Mouse (Mus musculus): Measurements from ENCODE around the gene Mrpl16.

The Mrpl16 gene

DNA sequence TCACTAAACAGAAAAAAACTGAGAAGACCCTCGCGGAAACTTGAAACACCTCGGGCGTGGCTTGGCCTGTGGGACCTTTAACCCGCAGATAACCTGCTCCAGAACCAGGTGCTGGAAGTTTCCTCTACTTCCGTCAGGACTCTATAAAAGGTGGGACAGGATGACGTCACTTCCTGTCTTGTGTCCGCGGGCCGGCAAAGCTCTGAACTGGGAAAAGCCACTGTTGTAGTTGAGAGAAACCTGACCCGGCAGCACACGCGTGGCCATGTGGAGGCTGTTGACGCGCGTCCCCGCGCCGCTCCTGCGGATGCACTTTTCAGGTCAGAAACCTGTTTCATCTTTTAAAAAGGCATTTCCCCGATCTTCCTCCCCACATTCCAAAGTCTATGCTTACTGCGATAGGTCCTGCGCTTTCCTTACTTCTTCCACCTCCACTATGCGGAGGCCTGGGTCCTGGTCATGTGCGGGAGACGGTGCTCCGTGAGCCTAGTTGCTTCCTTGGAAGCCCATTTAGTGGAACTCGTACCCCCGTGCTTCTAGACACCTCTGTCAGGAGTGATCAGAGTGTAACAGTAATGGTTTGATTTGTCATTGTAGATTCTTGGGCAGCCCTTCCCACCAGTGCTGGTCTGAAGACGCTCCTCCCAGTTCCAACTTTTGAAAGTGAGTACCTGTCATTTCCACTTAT lies at the start of gene Mrpl16:
TSS of gene Mrpl16 (plus strand) at position 187 of the 688 bp plus-strand sequence.
- peak; percentile 90 for DNase-seq (ENCODE audit: low read depth, low spot score)

DNA sequence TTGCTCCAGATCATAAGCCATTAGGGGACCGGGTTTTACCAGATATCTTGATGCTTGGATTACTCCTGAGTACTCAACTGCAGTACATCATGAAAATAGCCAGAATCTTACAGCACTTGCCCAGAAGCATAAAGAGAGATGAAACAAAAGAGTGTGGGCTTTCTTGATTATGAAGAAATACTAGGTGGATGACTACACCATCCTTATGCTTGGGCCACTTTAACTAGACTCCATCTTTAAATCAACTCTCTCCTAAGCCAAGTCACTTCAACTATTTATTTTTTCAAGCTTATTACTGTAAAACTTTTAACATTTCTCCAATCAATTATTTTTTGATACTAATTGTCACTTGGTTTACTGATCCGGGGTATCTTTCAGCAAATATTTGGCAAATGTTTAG lies 46.3 kb upstream of the Mrpl16 start:
- no peak for DNase-seq (ENCODE audit: low read depth, low spot score)

DNA sequence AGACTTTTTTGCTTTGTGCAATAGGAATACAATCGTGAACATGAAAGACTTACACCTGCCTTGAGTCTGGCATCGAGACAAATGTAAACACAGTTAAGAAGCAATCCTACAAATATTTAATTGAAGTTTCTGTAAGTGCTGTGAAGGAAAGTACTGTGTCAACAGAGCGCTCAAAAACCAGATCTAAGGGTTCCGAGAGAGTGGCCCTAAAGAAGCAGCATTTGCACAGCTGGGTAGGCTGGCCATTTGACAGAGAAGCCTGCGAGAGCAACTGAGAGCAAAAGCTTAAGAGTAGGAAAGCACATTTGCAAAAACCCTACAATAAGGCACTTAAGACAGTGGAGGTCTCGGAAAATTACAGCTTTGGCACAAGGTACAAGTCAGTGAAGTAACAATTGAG lies 45.9 kb upstream of the Mrpl16 start:
- no peak for DNase-seq (ENCODE audit: low read depth, low spot score)

DNA sequence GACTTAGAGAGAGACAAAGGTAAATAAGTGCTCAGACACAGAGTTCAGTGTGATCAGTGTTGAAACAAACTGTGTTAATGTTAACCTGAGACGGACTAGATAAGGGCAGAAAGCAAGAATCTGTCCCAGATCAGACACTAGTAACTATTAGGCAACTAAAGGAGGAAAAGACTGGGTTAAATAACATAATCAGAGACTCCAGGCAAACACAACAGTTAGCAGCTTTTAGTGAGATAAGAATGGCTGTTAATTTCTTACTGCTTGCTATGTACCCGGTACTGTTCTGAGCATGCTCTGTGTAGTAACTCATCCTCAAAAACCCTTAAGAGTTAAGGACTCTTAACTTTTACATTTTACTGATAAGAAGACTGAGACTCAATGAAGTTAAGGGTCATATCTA lies 44.3 kb upstream of the Mrpl16 start:
- DNase-seq (ENCODE audit: low read depth, low spot score), result no peak

DNA sequence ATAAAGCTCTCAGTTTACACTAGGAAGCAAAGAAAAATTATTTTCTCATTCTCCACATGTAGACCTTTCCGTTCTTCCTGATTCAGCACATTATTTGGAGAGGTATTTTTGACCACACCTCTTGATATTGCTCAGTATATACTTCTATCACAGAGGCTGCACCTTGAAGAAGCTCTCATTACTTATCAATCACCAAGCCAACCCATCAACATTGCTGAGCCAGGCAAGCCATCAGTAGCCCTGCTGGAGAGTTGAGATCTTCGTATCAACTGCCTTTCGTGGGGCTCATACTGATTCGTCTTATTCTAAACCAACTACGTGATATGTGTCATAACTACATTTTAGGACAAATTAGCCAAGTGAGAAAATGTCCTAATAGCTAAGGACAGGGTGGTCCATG lies 42.9 kb upstream of the Mrpl16 start:
- DNase-seq (ENCODE audit: low read depth, low spot score), result no peak

DNA sequence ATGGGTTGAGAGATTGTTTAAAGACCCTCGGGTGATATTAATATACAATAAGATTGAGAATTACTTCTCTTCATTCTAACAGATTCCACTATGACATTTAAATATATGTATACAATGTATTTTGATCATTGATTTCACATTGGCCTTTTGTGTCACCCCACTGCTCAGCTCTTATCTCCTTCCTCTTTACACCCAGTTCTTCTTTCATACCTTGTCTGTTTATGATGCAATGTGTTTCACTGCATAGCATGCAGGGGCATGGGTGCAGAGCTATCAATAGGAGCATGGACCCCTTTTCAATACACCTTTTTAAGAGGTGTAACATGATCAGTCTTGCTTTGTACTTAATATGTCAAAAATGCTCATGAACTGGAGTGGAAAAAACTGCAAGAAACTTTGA lies 39.9 kb upstream of the Mrpl16 start:
- DNase-seq (ENCODE audit: low read depth, low spot score), result no peak

DNA sequence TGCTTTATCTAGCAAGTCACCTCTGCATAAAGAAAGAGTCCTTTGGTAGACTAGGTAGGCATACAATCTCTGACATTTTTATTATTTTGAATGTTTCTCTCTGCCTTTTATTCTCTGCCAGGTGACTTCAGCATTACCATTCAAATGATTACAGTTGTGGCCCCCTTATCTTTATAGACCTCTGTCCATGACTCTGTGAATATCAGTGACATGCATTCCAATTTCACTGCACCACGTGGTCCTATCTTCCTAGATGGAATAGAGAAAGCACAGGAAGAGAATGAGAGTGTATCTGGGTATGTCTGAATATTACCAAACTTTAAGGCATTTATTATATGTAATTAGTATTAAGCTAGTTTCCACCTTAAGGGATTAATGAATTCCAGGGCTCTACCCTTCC lies 33.7 kb upstream of the Mrpl16 start:
- no peak for DNase-seq (ENCODE audit: low read depth, low spot score)

DNA sequence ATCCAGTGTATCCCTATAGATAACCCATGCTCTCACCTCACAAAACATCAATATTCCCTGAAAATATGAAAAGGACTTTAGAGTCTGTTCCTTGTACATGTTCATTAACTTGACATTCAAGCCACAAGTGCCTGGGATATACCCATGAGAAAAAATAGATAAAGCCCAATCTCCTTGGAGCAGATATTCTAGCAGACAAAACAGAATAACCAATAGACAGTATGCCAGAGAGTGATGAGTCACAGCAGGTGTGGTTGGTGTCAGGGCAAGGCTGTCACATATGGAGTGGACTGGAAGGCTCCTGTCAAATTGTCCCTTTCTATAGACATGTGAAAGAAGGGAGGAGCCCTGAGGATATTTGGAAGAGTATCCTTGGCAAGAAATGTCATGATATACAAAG lies 24.5 kb upstream of the Mrpl16 start:
- DNase-seq (ENCODE audit: low read depth, low spot score), result no peak

DNA sequence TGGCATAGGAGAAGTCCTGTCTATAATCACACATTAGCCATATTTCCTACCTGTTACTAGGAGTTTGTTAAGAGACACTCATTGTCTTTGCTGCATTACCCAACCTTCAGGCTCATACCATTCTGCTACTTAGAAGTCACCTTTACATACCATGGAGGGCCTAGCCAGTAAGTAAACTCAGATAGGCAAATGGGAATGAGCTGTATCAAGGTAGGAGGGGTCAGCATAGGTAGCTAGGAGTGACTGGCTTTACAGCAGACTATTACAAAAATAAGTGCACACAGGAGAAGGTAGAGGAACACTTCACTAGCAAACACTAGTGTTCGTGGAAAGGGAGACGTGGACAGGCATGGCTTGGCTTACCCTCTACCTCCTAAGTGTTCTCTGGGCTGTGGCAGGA lies 22.9 kb upstream of the Mrpl16 start, which contains the start of gene Gif:
TSS of gene Gif (plus strand) at position 257 of the 400 bp plus-strand sequence.
- DNase-seq (ENCODE audit: low read depth, low spot score), result no peak

DNA sequence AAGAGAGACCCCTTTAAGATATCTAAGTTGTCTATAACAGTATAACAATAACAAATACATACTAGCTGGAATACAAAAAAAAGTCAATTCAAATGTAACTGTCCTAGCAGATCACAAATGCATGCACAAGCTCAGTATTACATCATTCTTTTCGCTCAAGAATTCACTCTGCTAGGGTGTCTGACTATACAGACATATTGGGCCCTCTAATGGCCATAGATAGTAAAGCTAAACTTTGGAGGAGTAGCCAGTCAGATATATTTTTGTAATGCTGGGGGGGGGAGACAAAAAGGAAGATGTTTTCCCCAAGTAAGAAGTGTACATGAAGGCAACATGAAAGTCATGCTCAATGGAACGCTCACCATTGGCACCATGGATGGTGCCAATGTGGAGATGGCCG lies 5.1 kb upstream of the Mrpl16 start:
- no peak for DNase-seq (ENCODE audit: low read depth, low spot score)

DNA sequence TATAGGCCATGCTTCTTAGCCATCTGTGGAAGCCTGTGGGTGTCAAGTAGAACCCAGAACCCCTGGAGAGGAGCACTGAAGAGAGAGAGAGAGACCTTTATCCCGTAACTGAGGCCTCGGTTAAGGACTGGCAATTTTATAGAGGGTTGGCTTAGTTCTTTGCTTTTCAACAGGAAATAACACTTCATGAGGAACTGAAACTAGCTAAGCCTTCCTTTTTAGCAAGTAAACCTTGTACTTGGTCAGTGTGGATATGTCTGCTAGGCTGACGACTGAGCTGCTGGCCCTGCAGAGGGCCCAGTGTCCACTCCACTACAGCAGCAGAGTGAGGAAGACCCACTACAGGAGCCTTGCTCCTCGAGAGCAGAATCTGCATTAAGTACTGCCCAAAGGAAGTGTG lies 3.8 kb upstream of the Mrpl16 start:
- DNase-seq (ENCODE audit: low read depth, low spot score), result no peak

DNA sequence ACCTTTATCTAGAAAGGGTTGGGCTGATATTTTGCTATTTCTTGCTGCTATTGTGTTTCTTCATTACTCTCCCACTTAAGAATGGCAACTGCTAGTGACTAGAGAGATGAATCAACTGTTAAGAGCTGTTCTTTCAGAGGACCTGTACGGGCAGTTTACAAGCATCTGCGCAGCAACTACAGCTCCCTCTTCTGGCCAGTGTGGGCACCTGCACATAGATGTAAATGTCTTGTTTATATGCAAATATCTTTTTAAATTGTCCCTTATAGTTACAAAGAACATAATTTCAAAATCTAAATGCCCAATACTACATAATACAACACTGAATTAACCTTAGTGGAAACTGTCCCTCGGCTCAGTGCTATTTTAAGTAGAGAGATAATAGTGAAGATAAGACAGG lies 2.0 kb upstream of the Mrpl16 start:
- DNase-seq (ENCODE audit: low read depth, low spot score), result peak; percentile 39

DNA sequence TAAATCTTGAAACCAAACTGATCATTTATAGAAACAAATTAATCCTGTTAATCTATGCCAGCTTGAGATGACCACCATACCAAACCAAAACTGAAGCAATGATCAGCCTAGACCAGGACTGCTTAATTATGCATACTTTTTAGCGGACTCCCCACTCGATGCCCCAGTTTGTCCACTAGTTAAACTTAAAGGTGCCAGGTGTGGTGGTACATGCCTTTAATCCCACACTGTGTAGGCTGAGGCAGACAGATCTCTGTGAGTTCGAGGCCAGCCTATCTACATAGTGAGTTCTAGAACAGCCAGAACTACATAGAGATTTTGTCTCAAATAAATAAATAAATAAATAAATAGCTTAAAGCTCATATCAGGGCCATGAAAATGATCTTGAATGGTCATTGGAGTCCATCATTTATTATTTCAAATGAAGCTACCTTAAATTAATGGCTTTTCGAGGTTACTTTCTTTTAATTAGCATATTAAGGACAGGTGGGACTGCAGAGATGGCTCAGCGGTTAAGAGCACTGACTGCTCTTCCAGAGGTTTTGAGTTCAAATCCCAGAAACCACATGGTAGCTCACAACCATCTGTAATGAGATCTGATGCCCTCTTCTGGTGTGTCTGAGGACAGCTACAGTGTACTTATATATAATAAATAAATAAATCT lies 802 bp upstream of the Mrpl16 start:
- DNase-seq (ENCODE audit: low read depth, low spot score), result no peak

DNA sequence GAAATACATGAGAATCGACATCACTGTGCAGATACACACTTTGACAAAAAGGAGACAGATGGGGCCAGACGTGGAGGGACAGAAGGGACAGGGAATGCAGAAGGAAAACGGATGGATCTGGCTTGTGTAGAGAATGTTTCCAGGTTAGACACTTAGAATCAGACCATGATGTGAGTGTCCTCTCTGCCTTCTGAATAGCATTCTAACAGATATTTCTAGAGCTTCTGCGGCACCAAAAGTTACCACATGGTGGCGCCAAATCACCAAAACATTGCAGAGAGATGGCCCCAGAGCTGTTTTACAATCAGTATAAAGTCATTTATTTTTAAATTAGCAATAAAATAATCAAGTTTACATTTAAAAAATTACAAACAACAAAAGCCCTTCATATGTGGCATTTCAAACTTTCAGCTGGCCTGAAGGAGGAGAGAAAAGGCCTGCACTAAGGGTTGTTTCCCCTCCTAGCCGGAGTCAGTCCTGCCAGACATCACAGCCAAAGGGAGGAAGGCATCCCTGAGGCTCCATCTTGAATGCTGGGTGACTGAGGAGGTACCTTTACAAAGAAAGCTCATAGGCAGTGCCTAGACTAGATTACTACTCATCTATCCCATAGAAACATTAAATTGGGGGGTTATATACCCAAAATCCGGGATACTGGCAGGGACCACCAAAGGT lies 7.1 kb downstream of the Mrpl16 start:
- DNase-seq (ENCODE audit: low read depth, low spot score), result no peak

DNA sequence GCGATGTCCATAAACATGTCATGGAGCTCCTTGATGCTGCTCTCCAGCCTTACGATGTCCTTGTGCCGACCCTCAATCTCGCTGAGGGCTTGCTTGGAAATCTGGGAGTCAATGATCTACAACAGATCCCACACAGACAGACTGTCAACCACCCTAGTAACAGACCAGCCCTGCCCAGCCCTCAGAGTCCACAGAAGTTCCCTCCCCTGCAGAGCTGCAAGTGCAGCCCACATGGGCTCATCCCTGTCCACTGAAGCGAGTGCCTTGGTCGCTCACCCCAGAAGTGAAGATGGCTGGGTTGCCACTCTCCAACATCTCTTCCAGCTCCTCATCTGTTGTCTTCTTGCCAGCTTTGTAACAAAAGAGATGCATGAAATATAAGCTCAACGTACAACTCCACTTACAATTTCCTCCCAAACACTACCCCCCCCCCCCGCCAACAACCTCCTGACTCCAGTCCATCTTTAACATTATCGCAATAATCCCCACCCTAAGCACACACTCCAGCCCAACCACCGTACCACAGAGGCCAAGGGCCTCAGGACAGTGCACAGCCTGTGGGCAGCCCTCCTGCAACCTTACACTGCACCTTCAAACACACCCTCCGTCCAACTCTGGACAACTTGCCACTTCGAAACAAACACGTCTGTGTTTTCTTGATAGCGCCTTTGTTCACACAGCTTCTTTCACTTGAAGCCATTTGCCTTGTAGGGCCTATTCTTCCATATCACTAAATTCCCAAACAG lies 15.4 kb downstream of the Mrpl16 start:
- DNase-seq (ENCODE audit: low read depth, low spot score), result no peak

DNA sequence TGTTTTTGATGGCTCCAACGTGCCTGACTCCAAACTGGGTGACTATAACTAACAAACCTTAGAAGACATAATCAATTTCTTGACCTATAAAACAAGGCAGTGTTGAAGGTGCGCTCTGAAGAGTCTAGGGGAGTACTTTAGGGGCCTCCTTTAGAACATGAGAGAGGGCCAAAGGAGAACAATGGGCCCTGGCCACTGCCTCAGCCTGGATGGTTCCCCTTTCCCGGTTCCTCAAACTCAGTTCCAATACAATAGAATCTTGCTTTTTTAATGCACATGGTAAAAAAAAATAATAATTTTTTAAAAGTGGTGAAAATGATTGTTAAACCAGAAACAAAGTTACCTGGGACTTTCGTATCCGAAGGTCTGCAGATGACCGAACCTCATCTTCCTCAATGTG lies 17.6 kb downstream of the Mrpl16 start:
- no peak for DNase-seq (ENCODE audit: low read depth, low spot score)

DNA sequence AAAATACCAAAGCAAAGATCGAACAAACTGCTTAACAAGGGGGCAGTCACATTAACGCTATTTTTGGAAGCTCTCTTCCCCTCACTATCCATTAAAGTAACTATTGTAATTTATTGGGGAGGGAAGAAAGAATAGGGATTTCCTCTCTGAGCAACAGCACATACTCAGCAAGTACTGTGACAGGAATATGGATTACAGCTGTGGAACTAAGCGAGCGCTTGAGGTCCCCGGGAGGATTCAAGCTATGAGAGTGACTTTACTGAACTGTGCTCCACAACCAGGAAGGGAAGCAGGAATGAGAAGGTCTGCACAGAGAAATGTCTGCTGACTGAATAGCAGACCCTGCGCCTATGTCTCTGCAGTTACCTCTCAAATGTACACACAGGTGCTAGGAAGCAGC lies 18.7 kb downstream of the Mrpl16 start:
- DNase-seq (ENCODE audit: low read depth, low spot score), result no peak

DNA sequence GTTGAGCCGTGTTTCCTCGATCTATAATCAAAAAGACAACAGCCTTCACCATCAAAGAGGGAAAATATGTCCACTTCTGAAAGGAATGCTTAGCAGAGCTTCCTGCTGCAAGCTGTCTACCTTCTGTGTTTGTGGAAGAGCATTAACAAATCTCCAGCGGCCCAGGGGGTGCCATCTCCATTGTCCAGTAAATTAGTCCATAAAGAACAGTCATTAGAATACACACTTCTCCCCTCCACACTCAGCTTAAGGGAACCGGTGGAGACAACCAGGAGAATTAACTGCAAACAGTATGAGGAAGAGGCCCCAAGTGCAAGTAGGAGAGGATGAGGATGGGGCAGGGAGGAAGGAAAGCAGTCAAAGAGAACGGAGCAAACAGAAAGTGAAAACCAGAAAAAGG lies 21.6 kb downstream of the Mrpl16 start:
- DNase-seq (ENCODE audit: low read depth, low spot score), result no peak

DNA sequence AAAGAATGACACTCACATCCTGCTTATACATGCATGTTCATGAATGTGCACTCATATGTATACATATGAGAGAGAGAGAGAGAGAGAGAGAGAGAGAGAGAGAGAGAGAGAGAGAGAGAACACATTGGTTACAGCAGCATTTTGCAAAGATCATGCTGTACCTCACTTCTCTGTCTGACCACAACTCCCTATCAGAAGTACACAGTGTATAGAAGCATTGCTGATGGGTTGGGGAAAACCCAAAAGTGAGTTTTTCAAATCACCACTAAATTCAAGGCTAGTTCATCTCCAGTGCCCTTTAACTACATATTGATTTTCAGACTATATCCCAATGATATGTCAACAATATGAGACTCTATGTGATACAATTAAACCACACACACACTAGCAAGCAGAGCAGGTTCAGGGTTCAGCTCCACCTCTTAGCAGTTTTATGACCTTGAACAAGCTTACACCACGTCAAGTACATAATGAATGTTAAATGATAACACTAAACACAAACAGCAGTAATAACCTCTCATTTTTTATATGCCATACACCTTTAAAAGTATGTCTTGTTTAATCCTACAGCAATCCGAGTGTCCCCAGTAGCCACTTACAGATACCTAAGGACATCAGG lies 23.7 kb downstream of the Mrpl16 start:
- no peak for DNase-seq (ENCODE audit: low read depth, low spot score)

DNA sequence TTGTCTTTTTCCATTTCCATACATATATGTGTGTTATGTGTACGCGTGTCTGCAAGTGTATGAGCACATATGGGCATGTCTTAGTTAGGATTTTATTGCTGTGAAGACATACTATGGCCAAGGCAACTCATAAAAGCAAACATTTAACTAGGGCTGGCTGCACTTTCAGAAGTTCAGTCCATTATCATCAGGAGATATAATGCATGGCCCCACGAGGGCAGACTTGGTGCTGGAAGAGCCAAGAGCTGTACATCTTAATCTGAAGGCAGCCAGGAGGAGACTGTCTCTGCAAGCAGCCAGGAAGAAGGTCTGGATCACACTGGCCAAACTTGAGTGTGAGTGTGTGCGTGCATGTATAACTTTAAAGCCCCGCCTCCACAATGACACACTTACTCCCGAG lies 24.3 kb downstream of the Mrpl16 start:
- DNase-seq (ENCODE audit: low read depth, low spot score), result no peak

DNA sequence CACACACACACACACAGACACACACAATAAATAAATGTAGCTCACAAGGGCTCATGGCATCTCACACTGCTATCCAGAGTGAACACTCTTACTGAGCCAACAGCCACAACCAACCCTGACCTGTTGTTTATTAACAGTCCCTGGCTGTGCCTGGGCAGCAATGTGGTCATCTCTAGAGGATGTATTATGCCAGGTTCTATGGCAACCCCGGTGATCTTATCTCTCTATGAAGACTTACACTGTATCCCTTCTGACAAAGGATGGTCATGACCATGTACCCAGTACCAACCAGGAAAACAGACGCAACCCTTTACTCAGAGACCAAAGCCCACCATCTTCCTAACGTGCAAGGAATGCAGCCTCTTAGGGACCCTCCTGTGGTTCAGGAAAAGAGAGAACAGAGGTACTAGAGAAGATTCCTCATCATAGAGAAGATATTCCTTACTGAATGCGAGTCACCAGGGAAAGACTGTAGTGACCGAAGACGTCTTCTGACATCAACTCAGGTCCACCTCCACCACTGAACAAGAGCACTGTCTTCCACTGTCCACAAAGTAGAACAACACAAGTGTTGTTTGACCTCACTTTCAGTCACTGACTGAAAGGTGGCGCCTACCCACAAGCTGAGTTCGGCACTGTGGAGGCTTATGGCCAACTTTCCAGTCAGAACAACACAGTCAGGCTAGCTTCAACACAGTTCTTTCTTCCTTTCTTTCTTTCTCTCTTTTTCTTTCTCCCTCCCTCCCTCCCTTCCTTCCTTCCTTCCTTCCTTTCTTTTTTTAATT lies 30.5 kb downstream of the Mrpl16 start:
- no peak for DNase-seq (ENCODE audit: low read depth, low spot score)
